Mouse (Mus musculus): Measurements from ENCODE around the gene Ror2.

The Ror2 gene

GRCm38 (mm10) chr13:53122085-53122484 is 163.8 kb downstream of the Ror2 start:
- DNase-seq (ENCODE audit: low spot score in 2 of 2) = no peak

- no peak for DNase-seq (ENCODE audit: low spot score in 2 of 2)
These were observed 165.0 kb downstream of the Ror2 start for GRCm38 (mm10) chr13:53120906-53121305.

GRCm38 (mm10) chr13:53119586-53120426 is 166.1 kb downstream of the Ror2 start:
- peak in 1 of 2 experiments; percentile 83 for DNase-seq (ENCODE audit: low spot score in 2 of 2)

GRCm38 (mm10) chr13:53118398-53118797 is 167.5 kb downstream of the Ror2 start:
- DNase-seq (ENCODE audit: low spot score in 2 of 2) = no peak

- DNase-seq (ENCODE audit: low spot score in 2 of 2) = no peak
These were observed 168.0 kb downstream of the Ror2 start for GRCm38 (mm10) chr13:53117921-53118320.

- no peak for DNase-seq (ENCODE audit: low spot score in 2 of 2)
These were observed 175.7 kb downstream of the Ror2 start for GRCm38 (mm10) chr13:53110249-53110578.

GRCm38 (mm10) chr13:53109560-53110248 is 176.2 kb downstream of the Ror2 start:
- DNase-seq (ENCODE audit: low spot score in 2 of 2) = peak; percentile 78 to 95

- DNase-seq (ENCODE audit: low spot score in 2 of 2) = no peak
These were observed 179.2 kb downstream of the Ror2 start for GRCm38 (mm10) chr13:53106676-53107075.

- no peak for DNase-seq (ENCODE audit: low spot score in 2 of 2)
These were observed 185.9 kb downstream of the Ror2 start for GRCm38 (mm10) chr13:53099771-53100682.

- DNase-seq (ENCODE audit: low spot score in 2 of 2) = peak in 1 of 2 experiments; percentile 73
These were observed 189.3 kb downstream of the Ror2 start for GRCm38 (mm10) chr13:53096615-53097014.

GRCm38 (mm10) chr13:53095222-53095621 is 190.7 kb downstream of the Ror2 start:
- no peak for DNase-seq (ENCODE audit: low spot score in 2 of 2)

- no peak for DNase-seq (ENCODE audit: low spot score in 2 of 2)
These were observed 191.3 kb downstream of the Ror2 start for GRCm38 (mm10) chr13:53094658-53095057.

GRCm38 (mm10) chr13:53093407-53093806 is 192.5 kb downstream of the Ror2 start:
- no peak for DNase-seq (ENCODE audit: low spot score in 2 of 2)

- no peak for DNase-seq (ENCODE audit: low spot score in 2 of 2)
These were observed 199.2 kb downstream of the Ror2 start for GRCm38 (mm10) chr13:53086552-53087282.

GRCm38 (mm10) chr13:53081846-53082245 is 204.1 kb downstream of the Ror2 start:
- no peak for DNase-seq (ENCODE audit: low spot score in 2 of 2)

- no peak for DNase-seq (ENCODE audit: low spot score in 2 of 2)
These were observed 208.1 kb downstream of the Ror2 start for GRCm38 (mm10) chr13:53077732-53078345.

- no peak for DNase-seq (ENCODE audit: low spot score in 2 of 2)
These were observed 210.9 kb downstream of the Ror2 start for GRCm38 (mm10) chr13:53075006-53075405.

GRCm38 (mm10) chr13:53069076-53069690 is 216.7 kb downstream of the Ror2 start:
- no peak for DNase-seq (ENCODE audit: low spot score in 2 of 2)

- DNase-seq (ENCODE audit: low spot score in 2 of 2) = no peak
These were observed 217.5 kb downstream of the Ror2 start for GRCm38 (mm10) chr13:53068461-53068860.

GRCm38 (mm10) chr13:53067949-53068348 is 218.0 kb downstream of the Ror2 start:
- DNase-seq (ENCODE audit: low spot score in 2 of 2) = no peak
